ENCODE assay signal across 9 mouse cellular contexts in genomic region chr4:41773502-41773901, GRCm38 (mm10). TPM values are rescaled to one million over a fixed set of nuclear protein-coding genes. Genes with fewer than 3 reads are reported as not detected.
A peak's percentile ranks its signal among the peaks of the same experiment; 100 is the strongest.
DNase-seq lines count a peak whose midpoint lies in the region; ATAC-seq and TF ChIP-seq lines count a peak whose summit lies in the region.
"Not testable (repeated sequence)": the region's sequence is repeated elsewhere in the genome, so short reads cannot be mapped to it uniquely, and the experiment has no call there.
"Had no signal": no experiment of that assay in that cellular context is flagged by ENCODE, and none has a peak within 500 bp of the region (broad histone marks: within the 10 kb centered on the region; RNA-seq: fewer than 3 reads in every experiment).

No protein-coding gene starts in this region.

- DNase-seq in adrenal gland, adult 8-10 months, result peak; percentile 81
- DNase-seq in embryo, embryonic 11 days, result peak; percentile 78
- DNase-seq in hindbrain, postnatal 0 days (ENCODE audit: low spot score), result peak; percentile 51
- peak; percentile 59 to 65 for DNase-seq in right cerebral cortex, postnatal 10 days (ENCODE audit: low spot score in 2 of 2)
- DNase-seq in urinary bladder, postnatal 14 days (ENCODE audit: low spot score), result peak; percentile 77

- H3K4me1 ChIP-seq in hindbrain, postnatal 0 days (ENCODE audit: insufficient read depth, low read length); limb, embryonic 12.5 days (replicated peaks): not testable (repeated sequence)

- peak; percentile 61; the same call in 1 of the 2 replicates for ATAC-seq in granulocyte monocyte progenitor cell, adult 5-6 weeks (replicated peaks; ENCODE audit: poor library complexity, severe bottlenecking)
- not testable (repeated sequence) for ATAC-seq in hindbrain, postnatal 0 days; limb, embryonic 12.5 days (ENCODE audit: insufficient number of reproducible peaks, insufficient read depth, low FRiP score, low TSS enrichment, low read depth)
- peak; percentile 69; the same call in 1 of the 2 replicates for ATAC-seq in megakaryocyte progenitor cell, adult 5-6 weeks (replicated peaks; ENCODE audit: poor library complexity)

- H3K27me3 ChIP-seq in hindbrain, postnatal 0 days (ENCODE audit: insufficient read depth, low read length); limb, embryonic 12.5 days: not testable (repeated sequence)

- not testable (repeated sequence) for H3K36me3 ChIP-seq in hindbrain, postnatal 0 days (ENCODE audit: insufficient read depth, low read length); limb, embryonic 12.5 days

- H3K27ac ChIP-seq in hindbrain, postnatal 0 days, result peak overlapping the region; percentile 51; the same call in 1 of the 2 replicates
- H3K27ac ChIP-seq in limb, embryonic 12.5 days, result 0 out of 2 replicates have a peak overlapping the region, but pooled peaks have one; percentile 50

- H3K4me3 ChIP-seq in hindbrain, postnatal 0 days (ENCODE audit: low read length), result peak overlapping the region; percentile 37
- H3K4me3 ChIP-seq in limb, embryonic 12.5 days (replicated peaks), result peak overlapping the region; percentile 42

- TF ChIP-seq CTCF in hindbrain, postnatal 0 days (IDR thresholded peaks at IDR 0.05; ENCODE audit: low read depth), result not testable (repeated sequence)

- 0% methylated on average over 15 of the region's 25 CpGs for WGBS in hindbrain, postnatal 0 days
- WGBS in limb, embryonic 12.5 days, result 2% methylated on average over 19 of the region's 25 CpGs

- H3K4me2 ChIP-seq in hindbrain, postnatal 0 days (ENCODE audit: low read depth, low read length), result peak overlapping the region; percentile 40; the same call in 1 of the 2 replicates
- peak overlapping the region; percentile 52 for H3K4me2 ChIP-seq in limb, embryonic 12.5 days

- H3K9me3 ChIP-seq in hindbrain, postnatal 0 days (ENCODE audit: low read length); limb, embryonic 12.5 days: not testable (repeated sequence)

- not testable (repeated sequence) for H3K9ac ChIP-seq in hindbrain, postnatal 0 days (replicated peaks; ENCODE audit: low read length); limb, embryonic 12.5 days (replicated peaks)

RNA-seq across cellular contexts. Expression of gene Ccl27a, which starts 0.5 kb away (rescaled TPM):
- total RNA-seq in adrenal gland, adult 8-10 months (2022), result 10 to 100 TPM; 37.6 to 56.9 (median 50.7) TPM
- total RNA-seq in granulocyte monocyte progenitor cell, adult 5-6 weeks (2014; fragmentation: Nextera tagmentation), result 25.1 and 25.6 TPM in 2 replicates
- total RNA-seq in granulocyte monocyte progenitor cell, adult 5-6 weeks (2017), result 5.4 and 10.3 TPM in 2 replicates
- 148 and 223 TPM in 2 replicates for total RNA-seq in hindbrain, postnatal 0 days (2014; rRNA removed)
- 289 and 292 TPM in 2 replicates for polyA plus RNA-seq in hindbrain, postnatal 0 days (2015; fragmentation: Nextera tagmentation; extraction: Ambion mirVana)
- 55.4 and 59.4 TPM in 2 replicates for polyA plus RNA-seq in limb, embryonic 12.5 days (2016; fragmentation: Nextera tagmentation; extraction: Ambion mirVana)
- 7.9 and 9.8 TPM in 2 replicates for total RNA-seq in megakaryocyte progenitor cell, adult 5-6 weeks (2015)
- total RNA-seq in megakaryocyte progenitor cell, adult 5-6 weeks (2017), result 8.9 and 11.6 TPM in 2 replicates

RNA-seq across cellular contexts. Expression of gene Sigmar1, which starts 17.5 kb away (rescaled TPM):
- total RNA-seq in adrenal gland, adult 8-10 months (2022), result 10 to 100 TPM; 74.2 to 81.7 (median 78.8) TPM
- total RNA-seq in granulocyte monocyte progenitor cell, adult 5-6 weeks (2014; fragmentation: Nextera tagmentation), result 46.7 and 68.6 TPM in 2 replicates
- total RNA-seq in granulocyte monocyte progenitor cell, adult 5-6 weeks (2017), result 32.9 and 59.9 TPM in 2 replicates
- total RNA-seq in hindbrain, postnatal 0 days (2014; rRNA removed), result 95.9 and 108 TPM in 2 replicates
- 61.3 and 61.9 TPM in 2 replicates for polyA plus RNA-seq in hindbrain, postnatal 0 days (2015; fragmentation: Nextera tagmentation; extraction: Ambion mirVana)
- polyA plus RNA-seq in limb, embryonic 12.5 days (2016; fragmentation: Nextera tagmentation; extraction: Ambion mirVana), result 61.1 and 62.2 TPM in 2 replicates
- 60.8 and 66.4 TPM in 2 replicates for total RNA-seq in megakaryocyte progenitor cell, adult 5-6 weeks (2015)
- total RNA-seq in megakaryocyte progenitor cell, adult 5-6 weeks (2017), result 68.0 and 76.3 TPM in 2 replicates

RNA-seq across cellular contexts. Expression of gene Galt, which starts 18.5 kb away (rescaled TPM):
- 10 to 100 TPM; 40.1 to 62.7 (median 51.0) TPM for total RNA-seq in adrenal gland, adult 8-10 months (2022)
- total RNA-seq in granulocyte monocyte progenitor cell, adult 5-6 weeks (2014; fragmentation: Nextera tagmentation), result 26.7 and 27.2 TPM in 2 replicates
- total RNA-seq in granulocyte monocyte progenitor cell, adult 5-6 weeks (2017), result 33.0 and 39.2 TPM in 2 replicates
- 77.6 and 87.8 TPM in 2 replicates for total RNA-seq in hindbrain, postnatal 0 days (2014; rRNA removed)
- polyA plus RNA-seq in hindbrain, postnatal 0 days (2015; fragmentation: Nextera tagmentation; extraction: Ambion mirVana), result 55.5 and 55.9 TPM in 2 replicates
- polyA plus RNA-seq in limb, embryonic 12.5 days (2016; fragmentation: Nextera tagmentation; extraction: Ambion mirVana), result 39.4 and 41.7 TPM in 2 replicates
- 31.5 and 34.7 TPM in 2 replicates for total RNA-seq in megakaryocyte progenitor cell, adult 5-6 weeks (2015)
- 26.1 and 36.4 TPM in 2 replicates for total RNA-seq in megakaryocyte progenitor cell, adult 5-6 weeks (2017)

RNA-seq across cellular contexts. Expression of gene Arid3c, which starts 42.6 kb away (rescaled TPM):
- not detected for total RNA-seq in adrenal gland, adult 8-10 months (2022)
- total RNA-seq in granulocyte monocyte progenitor cell, adult 5-6 weeks (2014; fragmentation: Nextera tagmentation), result not detected in 2 replicates
- total RNA-seq in granulocyte monocyte progenitor cell, adult 5-6 weeks (2017), result not detected in 2 replicates
- total RNA-seq in hindbrain, postnatal 0 days (2014; rRNA removed), result 0.22 and 2.1 TPM in 2 replicates
- 0.68 and 0.99 TPM in 2 replicates for polyA plus RNA-seq in hindbrain, postnatal 0 days (2015; fragmentation: Nextera tagmentation; extraction: Ambion mirVana)
- not detected in 2 replicates for polyA plus RNA-seq in limb, embryonic 12.5 days (2016; fragmentation: Nextera tagmentation; extraction: Ambion mirVana)
- not detected in 2 replicates for total RNA-seq in megakaryocyte progenitor cell, adult 5-6 weeks (2015)
- not detected in 2 replicates for total RNA-seq in megakaryocyte progenitor cell, adult 5-6 weeks (2017)
- total RNA-seq: layer of hippocampus, postnatal 25 days had no signal

RNA-seq across cellular contexts. Expression of gene Dctn3, which starts 50.5 kb away (rescaled TPM):
- total RNA-seq in adrenal gland, adult 8-10 months (2022), result 100 to 1,000 TPM; 113 to 133 (median 119) TPM
- total RNA-seq in granulocyte monocyte progenitor cell, adult 5-6 weeks (2014; fragmentation: Nextera tagmentation), result 56.6 and 61.4 TPM in 2 replicates
- total RNA-seq in granulocyte monocyte progenitor cell, adult 5-6 weeks (2017), result 45.6 and 72.8 TPM in 2 replicates
- 145 and 147 TPM in 2 replicates for total RNA-seq in hindbrain, postnatal 0 days (2014; rRNA removed)
- polyA plus RNA-seq in hindbrain, postnatal 0 days (2015; fragmentation: Nextera tagmentation; extraction: Ambion mirVana), result 306 and 316 TPM in 2 replicates
- polyA plus RNA-seq in limb, embryonic 12.5 days (2016; fragmentation: Nextera tagmentation; extraction: Ambion mirVana), result 103 and 104 TPM in 2 replicates
- 57.9 and 75.6 TPM in 2 replicates for total RNA-seq in megakaryocyte progenitor cell, adult 5-6 weeks (2015)
- total RNA-seq in megakaryocyte progenitor cell, adult 5-6 weeks (2017), result 73.4 and 94.6 TPM in 2 replicates
